Mouse (Mus musculus) 416B (cell line): ENCODE data around the gene Ggact.
A peak's percentile ranks its signal among the peaks of the same experiment; 100 is the strongest.

Experiments
- DNase-seq: peaks from one replicate; pipeline ENCODE4 v3.0.0; 2011; ENCODE audit warnings: low read depth

The Ggact gene

GRCm38 (mm10) chr14:122900679-122901078, 12.9 kb downstream of the Ggact start:
- no peak for DNase-seq

GRCm38 (mm10) chr14:122898550-122898949, 15.0 kb downstream of the Ggact start:
- DNase-seq: peak; percentile 17

GRCm38 (mm10) chr14:122896106-122896505, 17.5 kb downstream of the Ggact start:
- DNase-seq: no peak

- DNase-seq: no peak
Measured at GRCm38 (mm10) chr14:122891470-122891968, 22.0 kb downstream of the Ggact start.

GRCm38 (mm10) chr14:122888480-122888872, 25.1 kb downstream of the Ggact start:
- DNase-seq: no peak

- DNase-seq: no peak
Measured at GRCm38 (mm10) chr14:122887702-122888479, 25.7 kb downstream of the Ggact start.

GRCm38 (mm10) chr14:122887278-122887677, 26.3 kb downstream of the Ggact start:
- no peak for DNase-seq

GRCm38 (mm10) chr14:122885893-122886292, 27.7 kb downstream of the Ggact start:
- no peak for DNase-seq

GRCm38 (mm10) chr14:122883821-122884584, 29.6 kb downstream of the Ggact start:
- DNase-seq: no peak

- no peak for DNase-seq
Measured at GRCm38 (mm10) chr14:122883410-122883806, 30.1 kb downstream of the Ggact start.

GRCm38 (mm10) chr14:122882795-122883409, 30.7 kb downstream of the Ggact start:
- no peak for DNase-seq

- no peak for DNase-seq
Measured at GRCm38 (mm10) chr14:122882201-122882639, 31.3 kb downstream of the Ggact start.

- no peak for DNase-seq
Measured at GRCm38 (mm10) chr14:122881699-122882098, 31.9 kb downstream of the Ggact start.

- DNase-seq: no peak
Measured at GRCm38 (mm10) chr14:122880291-122880690, 33.3 kb downstream of the Ggact start.

- no peak for DNase-seq
Measured at GRCm38 (mm10) chr14:122877787-122878186, 35.8 kb downstream of the Ggact start.

GRCm38 (mm10) chr14:122876723-122877122, 36.8 kb downstream of the Ggact start:
- no peak for DNase-seq

GRCm38 (mm10) chr14:122876163-122876562, 37.4 kb downstream of the Ggact start:
- DNase-seq: peak; percentile 65

- DNase-seq: no peak
Measured at GRCm38 (mm10) chr14:122875636-122876035, 37.9 kb downstream of the Ggact start.

- no peak for DNase-seq
Measured at GRCm38 (mm10) chr14:122875056-122875455, 38.5 kb downstream of the Ggact start.

- no peak for DNase-seq
Measured at GRCm38 (mm10) chr14:122872612-122873011, 40.9 kb downstream of the Ggact start.

- DNase-seq: no peak
Measured at GRCm38 (mm10) chr14:122871841-122872580, 41.5 kb downstream of the Ggact start.

GRCm38 (mm10) chr14:122869831-122870230, 43.7 kb downstream of the Ggact start:
- no peak for DNase-seq
